Mouse (Mus musculus): ENCODE data around the gene Slc29a1. TPM values are rescaled to one million over a fixed set of nuclear protein-coding genes. Genes with fewer than 3 reads are reported as not detected.
A peak's percentile ranks its signal among the peaks of the same experiment; 100 is the strongest.

Gene Slc29a1
- total and polyA plus RNA-seq, 3 experiments: 80.3 to 160 (median 84.6) TPM

- WGBS: 90% methylated on average over 2 of the region's 2 CpGs
- Histone ChIP-seq H3K4me1 (ENCODE audit: control insufficient read depth, insufficient read depth, low read length) (peaks cover 20% of the 10 kb centered on the region), H3K27ac (no peak overlapping the region), H3K4me3 (no peak overlapping the region), H3K36me3 (ENCODE audit: control insufficient read depth, insufficient read depth, low read length) (no peaks in the 10 kb centered on the region), H3K27me3 (ENCODE audit: control insufficient read depth, insufficient read depth, low read length) (no peaks in the 10 kb centered on the region), H3K9ac (ENCODE audit: low read depth, low read length) (no peak overlapping the region), H3K79me2 (replicated peaks; ENCODE audit: control insufficient read depth, insufficient read depth, low read length) (no peaks in the 10 kb centered on the region)
- TF ChIP-seq POLR2A (IDR thresholded peaks at IDR 0.05; ENCODE audit: insufficient read depth, low read depth, low read length) (no peak), EP300 (IDR thresholded peaks at IDR 0.05; ENCODE audit: insufficient read depth, low read depth, low read length) (no peak), CTCF (IDR thresholded peaks at IDR 0.05) (no peak)
- intact Hi-C loops (cut with DNase I): loop anchor here (2.0 kb wide), 1 partner anchor 14 kb away; no protein-coding TSS in a partner anchor
- no peak for DNase-seq
Measured at GRCm38 (mm10) chr17:45598376-45598775, 1.0 kb downstream of the Slc29a1 start.

DNA sequence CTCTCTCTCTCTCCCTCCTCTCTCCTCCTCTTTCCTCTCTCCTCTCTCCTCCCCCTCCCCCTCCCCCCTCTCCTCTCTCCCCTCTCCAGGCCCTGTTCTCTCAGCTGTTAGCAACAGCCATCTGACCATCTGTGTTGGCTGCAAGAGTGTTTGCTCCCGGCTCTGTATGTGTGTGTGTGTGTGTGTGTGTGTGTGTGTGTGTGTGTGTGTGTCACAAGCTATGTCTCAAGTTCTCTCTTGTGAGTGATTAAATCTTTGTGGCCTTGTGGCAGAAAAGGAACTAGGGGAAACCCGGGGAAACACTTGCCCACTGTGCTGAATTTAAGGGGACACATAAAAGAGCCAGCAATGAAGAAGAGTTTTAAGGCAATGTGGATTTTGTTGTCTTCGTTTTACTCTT, 1.6 kb downstream of the Slc29a1 start:
- TF ChIP-seq EP300 (IDR thresholded peaks at IDR 0.05; ENCODE audit: insufficient read depth, low read depth, low read length) (no peak), POLR2A (IDR thresholded peaks at IDR 0.05; ENCODE audit: insufficient read depth, low read depth, low read length) (no peak), CTCF (IDR thresholded peaks at IDR 0.05) (no peak)
- Histone ChIP-seq H3K79me2 (replicated peaks; ENCODE audit: control insufficient read depth, insufficient read depth, low read length) (no peaks in the 10 kb centered on the region), H3K27me3 (ENCODE audit: control insufficient read depth, insufficient read depth, low read length) (no peaks in the 10 kb centered on the region), H3K9ac (ENCODE audit: low read depth, low read length) (no peak overlapping the region), H3K4me1 (ENCODE audit: control insufficient read depth, insufficient read depth, low read length) (peaks cover 24% of the 10 kb centered on the region), H3K27ac (no peak overlapping the region), H3K36me3 (ENCODE audit: control insufficient read depth, insufficient read depth, low read length) (no peaks in the 10 kb centered on the region), H3K4me3 (no peak overlapping the region)
- DNase-seq: peak in 1 of 2 experiments; percentile 56
- WGBS: 40% methylated on average over 3 of the region's 3 CpGs
- intact Hi-C loops (cut with DNase I): loop anchor here (2.0 kb wide), 1 partner anchor 13 kb away; no protein-coding TSS in a partner anchor

DNA sequence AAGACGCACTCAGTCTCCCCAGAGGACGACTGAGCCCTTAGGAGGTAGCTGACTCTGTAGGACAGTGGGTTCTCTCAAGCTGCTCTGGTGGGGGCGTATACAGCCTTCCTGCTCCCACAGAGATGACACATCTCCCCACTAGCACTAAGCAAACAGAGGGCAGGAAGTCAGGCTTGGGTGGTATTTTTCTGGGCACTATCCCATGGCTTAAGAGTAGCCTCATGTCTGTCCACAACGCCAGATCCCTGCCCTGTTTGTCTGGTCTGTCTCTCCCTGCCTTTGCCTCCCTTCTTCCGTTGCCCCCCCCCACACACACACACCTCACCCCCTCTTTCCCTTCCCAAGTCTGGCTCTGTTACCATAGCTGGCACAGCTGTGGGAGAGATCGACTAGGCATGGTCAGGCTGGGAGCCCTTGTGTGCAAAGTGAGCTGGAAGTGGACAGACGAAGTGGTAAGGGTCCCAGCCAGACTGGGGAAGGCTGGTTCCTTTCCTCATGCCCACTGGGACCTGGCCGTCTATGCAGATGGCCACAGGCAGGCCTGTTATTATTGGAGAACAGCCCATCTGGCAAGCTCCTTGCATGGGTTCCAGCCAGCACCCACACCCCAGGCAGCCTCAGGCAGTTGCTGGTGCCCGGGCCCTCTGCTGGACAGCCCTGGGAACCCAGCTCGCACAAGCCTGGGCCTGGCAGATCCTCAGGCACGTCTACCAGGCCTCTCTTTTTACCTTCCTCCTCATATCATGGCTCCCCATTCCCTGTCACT, 2.6 kb downstream of the Slc29a1 start:
- TF ChIP-seq CTCF (IDR thresholded peaks at IDR 0.05): peak; percentile 90
- TF ChIP-seq EP300 (IDR thresholded peaks at IDR 0.05; ENCODE audit: insufficient read depth, low read depth, low read length): peak; percentile 34; the same call in 1 of the 2 replicates
- TF ChIP-seq POLR2A (IDR thresholded peaks at IDR 0.05; ENCODE audit: insufficient read depth, low read depth, low read length): no peak
- WGBS: 22% methylated on average over 11 of the region's 11 CpGs
- H3K27ac ChIP-seq: peak overlapping the region; percentile 60
- peaks cover 28% of the 10 kb centered on the region for H3K4me1 ChIP-seq (ENCODE audit: control insufficient read depth, insufficient read depth, low read length)
- no peaks in the 10 kb centered on the region for H3K79me2 ChIP-seq (replicated peaks; ENCODE audit: control insufficient read depth, insufficient read depth, low read length)
- DNase-seq: peak; percentile 83 to 88
- H3K4me3 ChIP-seq: no peak overlapping the region
- intact Hi-C loops (cut with DNase I): no loop called here
- H3K27me3 ChIP-seq (ENCODE audit: control insufficient read depth, insufficient read depth, low read length): no peaks in the 10 kb centered on the region
- no peaks in the 10 kb centered on the region for H3K36me3 ChIP-seq (ENCODE audit: control insufficient read depth, insufficient read depth, low read length)
- peak overlapping the region; percentile 5; the same call in 1 of the 2 replicates for H3K9ac ChIP-seq (ENCODE audit: low read depth, low read length)

DNA sequence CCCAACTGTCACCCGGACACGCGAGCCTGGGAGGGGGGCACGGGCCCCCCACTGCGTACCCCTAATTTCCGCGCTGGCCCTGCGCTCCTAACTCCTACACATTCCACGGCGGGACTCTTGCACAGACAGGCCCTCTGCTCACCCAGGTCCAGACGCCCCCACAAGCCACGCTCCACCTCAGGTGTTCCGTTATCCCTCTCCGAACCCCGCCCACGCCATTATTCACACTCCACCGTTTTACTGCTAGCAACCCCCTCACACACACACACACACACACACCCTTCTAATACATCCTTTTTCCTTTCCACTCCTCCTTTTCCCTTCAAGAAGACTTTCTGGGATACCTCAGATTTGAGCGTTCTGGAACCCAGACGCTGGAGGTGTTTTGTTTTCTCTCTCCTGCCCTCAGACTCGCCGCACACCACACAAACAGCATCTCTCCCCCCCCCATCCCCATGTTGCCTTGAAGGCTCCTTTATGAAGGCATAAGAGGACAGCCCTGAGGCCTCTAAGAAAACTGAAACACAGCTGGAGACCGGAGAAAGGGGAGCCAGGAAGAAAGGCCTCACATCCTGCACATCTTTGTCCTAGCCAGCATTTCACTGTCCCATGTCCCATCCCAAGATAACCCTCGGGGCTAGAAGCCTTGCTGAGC, 3.5 kb downstream of the Slc29a1 start:
- Histone ChIP-seq H3K9ac (ENCODE audit: low read depth, low read length) (peak overlapping the region; percentile 63), H3K36me3 (ENCODE audit: control insufficient read depth, insufficient read depth, low read length) (no peaks in the 10 kb centered on the region), H3K4me3 (peak overlapping the region; percentile 79), H3K27ac (peak overlapping the region; percentile 94), H3K4me1 (ENCODE audit: control insufficient read depth, insufficient read depth, low read length) (peaks cover 36% of the 10 kb centered on the region), H3K27me3 (ENCODE audit: control insufficient read depth, insufficient read depth, low read length) (no peaks in the 10 kb centered on the region), H3K79me2 (replicated peaks; ENCODE audit: control insufficient read depth, insufficient read depth, low read length) (no peaks in the 10 kb centered on the region)
- intact Hi-C loops (cut with DNase I): no loop called here
- DNase-seq: no peak
- TF ChIP-seq CTCF (IDR thresholded peaks at IDR 0.05) (no peak), POLR2A (IDR thresholded peaks at IDR 0.05; ENCODE audit: insufficient read depth, low read depth, low read length) (no peak), EP300 (IDR thresholded peaks at IDR 0.05; ENCODE audit: insufficient read depth, low read depth, low read length) (no peak)
- 20% methylated on average over 23 of the region's 23 CpGs for WGBS

DNA sequence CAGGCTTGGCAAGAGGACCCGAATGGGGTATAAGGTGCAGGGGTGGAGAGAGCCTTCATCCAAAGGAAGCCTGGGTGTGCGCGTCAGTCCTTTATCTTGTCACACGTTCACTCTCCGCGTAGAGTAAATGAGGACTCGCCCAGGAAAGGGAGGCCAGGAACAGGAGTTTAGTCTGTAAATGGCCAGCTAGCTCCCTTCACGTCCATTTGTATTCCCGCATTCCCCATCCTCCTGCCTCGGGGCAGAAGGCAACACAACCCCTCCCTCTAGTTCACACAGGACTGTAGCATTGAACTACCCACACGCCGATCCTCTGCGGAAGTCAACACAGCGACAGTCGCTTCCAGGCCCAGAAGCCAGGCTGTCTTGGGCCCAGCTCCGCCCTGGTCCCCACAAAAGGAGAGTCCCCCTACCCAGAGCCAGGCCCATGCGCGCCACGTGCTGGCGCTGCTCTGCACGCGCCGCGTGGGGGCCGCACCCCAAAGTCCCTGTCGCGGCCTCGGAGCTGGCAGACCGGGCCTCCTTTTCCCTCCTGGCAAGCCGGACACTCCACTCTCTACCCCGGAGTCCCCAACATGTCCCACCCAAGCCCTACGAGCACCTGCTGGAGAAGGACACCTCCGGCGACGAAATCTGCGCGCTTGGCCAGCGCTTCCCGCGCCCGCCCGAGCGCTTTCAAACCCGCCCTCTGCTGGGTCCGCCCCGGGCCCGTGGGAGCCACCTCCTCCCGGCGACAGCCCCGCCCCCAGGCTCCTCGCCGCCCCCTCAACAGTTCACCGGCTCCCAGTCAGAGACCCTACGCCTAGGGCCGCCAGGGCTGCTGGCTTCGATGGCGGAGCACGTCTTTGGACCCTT, 4.3 kb downstream of the Slc29a1 start:
- WGBS: under 1% methylated on average over 58 of the region's 58 CpGs
- no peaks in the 10 kb centered on the region for H3K79me2 ChIP-seq (replicated peaks; ENCODE audit: control insufficient read depth, insufficient read depth, low read length)
- H3K27me3 ChIP-seq (ENCODE audit: control insufficient read depth, insufficient read depth, low read length): no peaks in the 10 kb centered on the region
- TF ChIP-seq POLR2A (IDR thresholded peaks at IDR 0.05; ENCODE audit: insufficient read depth, low read depth, low read length): peak; percentile 75
- TF ChIP-seq CTCF (IDR thresholded peaks at IDR 0.05): peak; percentile 26; the same call in 1 of the 2 replicates
- no peak for TF ChIP-seq EP300 (IDR thresholded peaks at IDR 0.05; ENCODE audit: insufficient read depth, low read depth, low read length)
- intact Hi-C loops (cut with DNase I): no loop called here
- peaks cover 37% of the 10 kb centered on the region for H3K4me1 ChIP-seq (ENCODE audit: control insufficient read depth, insufficient read depth, low read length)
- peak overlapping the region; percentile 79 for H3K4me3 ChIP-seq
- peak overlapping the region; percentile 63 for H3K9ac ChIP-seq (ENCODE audit: low read depth, low read length)
- no peaks in the 10 kb centered on the region for H3K36me3 ChIP-seq (ENCODE audit: control insufficient read depth, insufficient read depth, low read length)
- peak; percentile 90 to 91 for DNase-seq
- peak overlapping the region; percentile 94 for H3K27ac ChIP-seq
